Mouse (Mus musculus): ENCODE results near the gene Nudt21.

The Nudt21 gene

DNA sequence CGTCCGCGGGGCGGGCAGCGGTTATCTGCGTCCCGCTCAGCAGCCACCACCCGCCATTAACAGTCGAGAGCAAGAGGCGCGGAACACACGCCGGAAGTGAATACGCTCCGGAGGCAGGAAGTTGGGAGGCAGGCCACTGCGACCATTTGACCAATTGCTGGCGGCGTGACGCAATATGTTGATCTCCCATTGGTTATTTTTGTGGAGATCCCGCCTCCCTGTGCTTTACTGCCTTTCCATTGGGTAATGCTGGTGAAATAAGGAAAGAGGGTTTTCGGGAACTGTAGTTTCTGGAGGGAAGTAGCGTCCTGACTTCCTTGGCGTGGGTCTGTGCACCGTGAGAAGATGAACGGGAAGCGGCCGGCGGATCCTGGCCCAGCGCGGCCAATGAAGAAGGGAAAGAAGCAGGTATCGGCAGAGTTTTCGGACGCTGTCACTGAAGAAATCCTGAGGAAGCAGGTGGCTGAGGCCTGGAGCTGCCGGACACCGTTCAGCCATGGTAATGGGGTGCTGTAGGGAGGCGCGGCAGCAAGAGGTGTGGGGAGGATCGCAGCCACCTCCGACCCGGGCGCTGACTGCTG, at the start of gene Nudt21, which contains the start of gene Ogfod1:
TSS of gene Nudt21 (minus strand) at position 88 of the 581 bp plus-strand sequence.
TSS of gene Ogfod1 (plus strand) at position 255 of the 581 bp plus-strand sequence.
- ATAC-seq (ENCODE audit: low TSS enrichment): peak; percentile 98

- ATAC-seq (ENCODE audit: low TSS enrichment): no peak
These were observed 39.8 kb upstream of the Nudt21 start for GRCm38 (mm10) chr8:94076461-94077192.

DNA sequence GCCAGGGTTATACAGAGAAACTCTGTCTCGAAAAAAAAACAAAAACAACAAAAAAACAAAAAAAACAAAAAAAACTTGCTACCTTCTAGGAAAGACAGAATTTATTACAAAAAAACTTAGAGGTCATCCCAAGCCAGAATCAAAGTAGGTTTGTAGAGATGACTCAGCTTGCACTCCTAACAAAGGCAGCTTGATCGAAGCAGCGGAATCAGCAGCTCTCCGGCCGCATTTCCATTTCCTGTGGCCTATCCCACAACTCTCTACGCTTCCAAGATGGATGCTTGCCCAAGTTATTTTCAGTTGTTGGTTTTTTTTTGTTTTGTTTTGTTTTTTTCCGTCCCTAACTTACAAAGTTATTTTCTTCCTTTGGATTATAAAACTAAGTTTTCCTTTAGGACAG, 32.0 kb upstream of the Nudt21 start:
- ATAC-seq (ENCODE audit: low TSS enrichment): no peak

DNA sequence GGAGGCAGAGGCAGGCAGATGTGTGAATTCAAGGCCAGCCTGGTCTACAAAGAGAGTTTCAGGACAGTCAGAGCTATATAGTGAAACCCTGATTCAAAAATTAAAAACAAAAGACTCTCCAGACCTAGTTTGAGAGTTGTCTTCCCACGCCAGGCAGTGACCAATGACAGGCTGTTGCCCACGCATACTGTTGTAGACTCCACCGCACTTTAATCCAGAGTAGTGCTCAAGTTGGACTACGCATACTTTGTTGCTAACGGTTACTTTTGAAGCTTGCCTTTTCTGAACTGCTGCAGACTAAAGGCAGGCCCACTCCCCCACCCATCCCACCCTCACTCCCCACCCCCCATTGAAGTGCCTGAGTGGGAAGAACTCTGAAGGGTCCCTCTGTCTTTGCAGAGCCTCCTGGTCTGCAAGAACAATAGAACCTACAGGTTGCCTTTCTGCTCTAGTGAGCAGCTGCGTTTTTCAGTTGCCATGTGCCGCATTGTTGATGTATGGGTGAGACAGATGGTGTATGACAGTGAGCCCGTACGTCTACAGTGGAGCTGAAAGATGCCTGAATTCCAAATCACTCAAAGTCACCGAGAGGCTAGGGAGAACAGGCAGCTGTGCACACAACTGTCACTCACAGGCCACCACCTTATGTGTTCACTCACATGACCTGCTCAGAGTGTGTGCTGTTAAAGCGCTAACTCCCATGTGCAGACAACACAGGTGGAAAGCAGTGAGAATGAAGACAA, 29.5 kb upstream of the Nudt21 start:
- peak; percentile 67 for ATAC-seq (ENCODE audit: low TSS enrichment)

DNA sequence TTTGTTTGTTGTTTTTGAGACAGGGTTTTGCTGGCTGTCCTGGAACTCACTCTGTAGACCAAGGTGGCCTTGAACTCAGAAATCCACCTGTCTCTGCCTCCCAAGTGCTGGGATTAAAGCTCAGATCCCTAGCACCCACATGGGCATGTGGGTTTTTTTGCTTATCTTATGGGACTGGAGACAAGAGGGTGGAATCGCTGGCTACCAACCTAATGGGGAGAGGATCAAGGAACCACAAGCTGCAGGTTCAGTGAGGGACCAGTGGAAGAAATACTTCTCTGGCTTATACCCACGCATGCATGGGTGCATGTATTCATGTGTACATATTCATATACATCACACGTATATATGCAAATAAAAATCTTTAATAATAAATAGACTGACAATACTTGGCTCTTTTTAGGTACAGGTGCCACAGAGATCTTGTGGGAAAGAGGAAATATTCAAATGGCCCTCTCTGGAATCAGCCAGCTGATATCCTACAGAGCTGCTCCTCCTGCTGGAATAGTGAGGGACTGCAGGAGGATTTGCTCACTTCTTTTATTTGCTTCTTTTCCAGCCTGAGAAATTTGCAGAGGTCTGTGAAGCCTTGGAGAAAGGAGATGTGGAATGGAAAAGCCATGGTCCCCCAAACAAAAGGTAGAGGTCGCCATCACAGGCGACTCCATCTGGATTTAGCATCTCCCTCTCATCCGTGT, 20.5 kb upstream of the Nudt21 start:
- peak; percentile 69 for ATAC-seq (ENCODE audit: low TSS enrichment)

- ATAC-seq (ENCODE audit: low TSS enrichment): no peak
These were observed 15.9 kb upstream of the Nudt21 start for GRCm38 (mm10) chr8:94052696-94053095.

DNA sequence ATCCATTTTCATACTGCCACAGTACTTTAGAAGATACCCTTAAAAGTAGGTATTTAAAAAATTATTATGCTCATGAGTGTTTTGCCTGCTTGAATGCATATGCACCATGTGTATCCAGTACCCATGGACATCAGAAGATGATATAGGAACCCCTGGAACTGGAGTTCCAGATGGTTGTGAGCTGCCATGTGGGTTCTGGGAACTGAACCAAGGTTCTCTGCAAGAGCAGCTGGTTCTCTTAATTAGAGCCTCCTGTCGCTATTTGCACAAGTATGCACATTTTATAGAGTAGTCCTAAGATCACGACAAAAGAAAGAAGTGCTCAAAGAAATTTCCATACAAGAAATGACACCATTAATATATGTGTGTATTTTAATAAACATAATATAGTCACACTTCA, 11.0 kb upstream of the Nudt21 start:
- no peak for ATAC-seq (ENCODE audit: low TSS enrichment)

GRCm38 (mm10) chr8:94037806-94038205, 975 bp upstream of the Nudt21 start:
- ATAC-seq (ENCODE audit: low TSS enrichment): peak; percentile 10; the same call in 1 of the 2 replicates

- peak; percentile 72 for ATAC-seq (ENCODE audit: low TSS enrichment)
These were observed 290 bp downstream of the Nudt21 start for GRCm38 (mm10) chr8:94036541-94036940.

- ATAC-seq (ENCODE audit: low TSS enrichment): no peak
These were observed 1.6 kb downstream of the Nudt21 start for GRCm38 (mm10) chr8:94035200-94035599.

DNA sequence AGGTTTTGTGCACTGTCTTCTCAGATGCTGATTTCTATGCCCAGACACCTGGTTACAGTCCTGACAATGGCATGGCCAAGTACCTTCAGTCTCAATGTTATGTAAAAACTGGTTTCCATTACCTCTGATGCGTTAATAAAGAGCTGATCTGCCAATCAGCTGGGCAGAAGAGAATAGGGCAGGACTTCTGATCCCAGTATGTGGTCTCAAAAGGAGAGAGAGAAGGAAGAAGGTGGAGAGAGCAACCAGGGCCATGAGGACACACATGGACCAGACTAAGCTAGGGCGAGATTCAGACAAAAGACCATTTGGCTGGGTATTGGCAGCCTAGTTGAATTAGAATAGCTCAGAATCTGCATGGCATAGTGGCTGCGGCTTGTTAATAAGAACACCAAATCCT, 3.2 kb downstream of the Nudt21 start:
- ATAC-seq (ENCODE audit: low TSS enrichment): no peak

DNA sequence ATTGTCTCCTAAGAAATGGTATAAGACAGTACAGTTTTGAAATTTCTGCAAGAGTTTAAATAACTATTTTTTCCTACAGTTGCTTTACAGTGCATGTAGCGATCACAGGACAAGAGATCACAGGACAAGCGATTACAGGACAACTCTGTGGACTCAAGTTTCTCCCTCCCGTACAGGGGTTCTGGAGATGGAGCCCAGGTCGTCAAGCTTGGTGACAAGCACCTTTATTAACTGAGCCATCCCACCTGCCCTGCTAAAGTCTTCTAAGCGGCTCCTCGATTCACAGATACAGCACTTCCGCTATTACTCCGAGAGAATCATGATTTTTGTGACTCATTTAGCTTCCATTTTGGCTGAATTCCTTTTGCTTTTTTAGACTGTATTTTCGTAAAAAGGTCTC, 7.1 kb downstream of the Nudt21 start:
- ATAC-seq (ENCODE audit: low TSS enrichment): no peak

- ATAC-seq (ENCODE audit: low TSS enrichment): no peak
These were observed 12.9 kb downstream of the Nudt21 start for GRCm38 (mm10) chr8:94023916-94024315.

DNA sequence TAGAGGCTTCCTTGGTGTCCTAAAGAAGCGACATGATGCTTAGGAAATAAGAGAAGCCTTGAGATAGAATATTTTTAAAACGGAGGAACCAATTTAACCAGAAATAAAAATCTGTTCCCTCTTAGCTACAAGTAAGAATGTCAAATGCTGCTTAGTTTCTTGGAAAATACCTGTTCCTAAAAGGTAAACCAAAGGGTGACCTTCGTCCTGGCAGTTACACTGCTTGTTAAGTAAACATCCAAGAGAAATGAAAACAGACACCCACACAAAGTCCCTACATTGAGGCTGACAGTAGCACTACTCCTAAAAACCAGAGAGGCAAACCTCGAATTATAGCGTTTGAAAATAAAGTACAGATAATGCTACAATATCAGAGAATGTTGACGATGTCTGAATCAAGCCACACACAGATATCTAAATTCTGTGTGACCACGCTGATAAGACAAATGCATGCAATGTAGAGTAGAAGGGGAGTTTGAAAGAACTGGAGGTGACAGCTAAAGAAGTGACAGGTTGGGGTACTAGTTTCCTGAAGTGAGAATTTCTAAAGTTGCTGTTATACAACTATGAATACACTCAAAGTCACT, 23.7 kb downstream of the Nudt21 start:
- ATAC-seq (ENCODE audit: low TSS enrichment): no peak

DNA sequence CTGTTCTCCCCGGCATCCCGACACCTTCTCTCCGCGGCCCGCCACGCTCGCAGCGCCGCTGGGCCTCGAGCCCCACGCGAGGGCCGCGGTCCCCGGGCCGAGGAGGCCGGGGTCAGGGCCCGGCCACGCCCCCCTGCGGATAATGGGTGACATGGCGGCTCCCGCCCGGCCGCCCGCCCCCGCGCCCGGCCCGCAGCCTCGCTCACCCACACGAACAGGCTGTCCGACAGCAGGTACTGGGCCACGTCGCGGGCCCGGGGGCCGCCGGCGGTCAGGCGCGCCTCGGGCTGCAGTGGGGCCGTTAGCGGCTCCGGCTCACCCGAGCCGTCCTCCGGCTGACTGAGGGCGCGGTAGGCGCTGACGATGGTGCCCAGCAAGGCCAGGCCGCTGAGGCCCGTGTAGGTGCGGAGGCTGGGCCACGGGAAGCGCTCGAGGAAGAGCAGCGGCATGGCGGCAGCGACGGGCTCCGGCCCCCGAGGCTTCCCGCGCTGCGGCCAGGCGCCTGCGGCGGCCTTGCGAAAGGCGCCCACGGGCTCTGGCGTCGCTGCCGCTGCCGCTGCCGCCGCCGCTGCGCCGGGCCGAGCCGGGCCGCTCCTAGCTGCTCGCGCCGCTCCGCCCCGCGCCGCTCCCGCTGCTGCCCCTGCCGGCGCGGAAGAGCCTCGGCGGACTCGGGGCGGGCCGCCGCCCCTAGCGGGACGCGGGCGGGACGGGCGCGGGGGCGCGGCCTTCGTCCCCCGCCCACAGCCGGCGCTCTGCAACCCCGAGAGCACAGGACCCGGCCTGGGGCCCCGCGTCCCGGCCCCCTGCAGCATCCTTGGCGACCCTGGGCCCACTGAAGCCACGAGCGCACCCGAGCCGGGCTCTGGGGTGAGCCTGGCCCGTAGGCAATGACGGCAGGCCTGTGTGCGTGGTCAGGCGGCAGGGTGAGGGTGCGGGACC, 24.5 kb downstream of the Nudt21 start, which contains the start of gene Amfr:
TSS of gene Amfr (minus strand) at position 830 of the 939 bp plus-strand sequence.
- peak; percentile 80 for ATAC-seq (ENCODE audit: low TSS enrichment)

DNA sequence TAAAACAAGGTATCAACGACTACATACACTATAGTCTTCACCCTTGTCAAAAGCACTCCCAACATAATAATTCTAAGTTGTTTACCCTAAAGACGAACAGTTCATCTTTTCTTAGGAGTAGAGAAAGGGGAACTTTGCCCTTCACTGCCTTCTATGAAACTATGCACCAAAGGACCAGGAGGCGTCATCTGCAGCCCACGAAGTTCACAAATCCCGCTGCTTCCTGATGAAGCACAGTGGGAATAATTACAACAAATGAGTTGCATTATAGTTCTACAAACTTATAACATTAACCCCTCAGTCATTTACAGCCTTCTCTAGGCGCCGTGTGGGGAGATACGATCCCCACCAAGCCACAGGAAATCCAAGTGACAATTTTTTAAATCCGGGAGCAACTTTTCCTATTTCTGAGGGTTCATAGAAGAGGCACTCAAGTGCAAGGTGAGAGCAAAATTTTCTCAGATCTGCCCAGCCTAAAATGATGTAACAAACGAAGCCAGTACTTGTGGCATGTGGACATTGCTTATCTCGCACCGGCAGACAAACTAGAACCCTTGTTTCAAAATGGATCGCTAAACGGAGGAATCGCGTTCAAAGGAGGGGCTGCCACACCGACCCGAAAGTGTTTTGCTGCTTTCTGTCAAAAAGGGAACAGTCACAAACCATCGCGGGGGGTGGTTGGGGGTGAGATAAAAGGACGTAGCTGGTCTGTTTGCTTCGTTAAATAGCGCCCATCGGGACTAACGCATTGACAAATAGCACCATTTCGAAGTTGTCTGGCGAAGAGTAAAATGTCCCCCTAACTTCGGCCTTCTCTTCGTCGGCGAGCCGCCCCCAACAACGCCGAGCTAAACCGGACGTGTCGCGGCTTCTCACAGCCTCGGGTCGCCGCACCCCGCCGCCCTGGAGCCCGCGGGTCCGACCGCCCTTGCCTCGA, 25.5 kb downstream of the Nudt21 start:
- peak; percentile 5; the same call in 1 of the 2 replicates for ATAC-seq (ENCODE audit: low TSS enrichment)

GRCm38 (mm10) chr8:94010101-94010705, 26.6 kb downstream of the Nudt21 start:
- ATAC-seq (ENCODE audit: low TSS enrichment): no peak

GRCm38 (mm10) chr8:94009243-94009845, 27.5 kb downstream of the Nudt21 start:
- ATAC-seq (ENCODE audit: low TSS enrichment): no peak

Data from frontal cortex, adult (tissue).